Mouse (Mus musculus) testis, adult 2 months (tissue): Measurements from ENCODE around the gene Capza1.

ENCODE experiments used
- CTCF ChIP-seq: fragments of 200-500 bp; IDR thresholded peaks from 2 replicates; pipeline ENCODE4 v1.5.1; 2012; ENCODE audit warnings: low read depth, mild to moderate bottlenecking, inconsistent platforms, low read length, moderate library complexity; ENCODE audit not compliant: control insufficient read depth, insufficient read depth, insufficient replicate concordance
- POLR2A ChIP-seq: fragments of 200-500 bp; IDR thresholded peaks from 2 replicates; pipeline ENCODE4 v1.6.1; 2012; ENCODE audit warnings: low read depth, mild to moderate bottlenecking, inconsistent platforms, low read length, moderate library complexity; ENCODE audit not compliant: control insufficient read depth

DNA sequence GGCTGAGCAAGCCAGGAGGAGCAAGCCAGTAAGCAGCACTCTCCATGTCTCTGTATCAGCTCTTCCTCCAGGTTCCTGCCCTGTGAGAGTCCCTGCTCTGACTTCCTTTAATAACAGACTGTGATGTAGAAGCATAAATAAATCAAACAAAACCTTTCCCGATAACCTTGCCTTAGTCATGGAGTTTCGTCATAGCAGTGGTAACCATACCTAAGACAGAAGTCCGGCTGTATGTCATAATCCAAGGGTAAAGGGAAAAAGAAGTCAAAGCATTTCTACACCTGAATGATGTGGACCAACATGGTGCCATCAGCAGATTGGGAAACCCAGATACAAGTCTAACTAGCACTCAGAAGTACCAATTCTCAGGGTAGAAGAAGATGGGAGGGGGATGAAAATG, 28.5 kb downstream of the Capza1 start:
- TF ChIP-seq CTCF (no peak), POLR2A (no peak)
